Mouse (Mus musculus) spleen, postnatal 36 days (tissue): ENCODE data around the gene Actn3.
"Not testable (repeated sequence)": the region's sequence is repeated elsewhere in the genome, so short reads cannot be mapped to it uniquely, and the experiment has no call there.

ENCODE experiments used
- DNase-seq, 2 experiments: peaks; one replicate each; pipeline ENCODE4 v3.0.0; 2022; ENCODE audit warnings: low spot score in 2 of 2, mixed read lengths in 1 of 2

The Actn3 gene

DNA sequence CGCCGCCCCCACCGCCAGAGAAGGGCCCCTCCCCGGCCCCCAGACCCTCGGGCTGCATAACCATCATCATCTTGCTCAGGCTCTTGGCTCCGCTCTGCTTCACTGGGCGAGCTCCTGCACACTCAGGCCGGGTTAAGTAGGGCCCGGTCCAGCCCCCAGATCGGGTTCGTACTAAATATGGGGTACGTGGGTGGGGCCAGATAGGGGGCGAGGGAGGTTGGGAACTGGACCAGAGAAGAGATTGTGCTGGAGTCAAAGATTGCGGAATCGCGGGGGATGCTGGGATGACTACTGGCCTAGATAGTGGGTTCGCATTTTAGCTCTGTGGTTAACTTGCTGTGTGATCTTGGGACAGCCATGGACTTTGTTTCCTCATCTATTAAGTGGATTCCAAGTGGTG is at the start of gene Actn3:
Actn3 (minus strand) TSS at position 125 of the 400 bp plus-strand sequence.
- DNase-seq = no peak

- DNase-seq = no peak
Observed at GRCm38 (mm10) chr19:4925121-4925860, 47.6 kb upstream of the Actn3 start.

GRCm38 (mm10) chr19:4919652-4920051 is 41.9 kb upstream of the Actn3 start:
- no peak for DNase-seq

DNA sequence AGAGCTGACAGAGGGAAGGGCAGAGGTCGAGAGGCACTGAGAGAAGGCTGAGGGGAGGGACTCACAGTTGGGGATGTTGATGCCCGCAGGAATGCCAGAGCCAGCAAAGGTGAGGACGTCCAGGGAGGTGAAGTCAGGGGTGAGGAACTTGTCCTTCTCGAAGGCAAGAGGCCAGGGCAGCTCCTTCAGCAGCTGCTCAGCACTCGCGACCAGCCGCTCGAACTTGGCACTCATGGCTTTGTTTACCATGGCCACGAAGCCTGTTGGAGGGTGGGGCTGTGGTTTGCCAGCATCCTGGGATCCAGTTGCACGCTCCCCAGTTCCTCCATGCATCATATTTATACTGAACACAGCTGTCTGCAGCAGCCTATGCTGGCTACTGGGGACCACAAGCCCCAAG is 39.1 kb upstream of the Actn3 start:
- no peak for DNase-seq

- DNase-seq = no peak
Observed at GRCm38 (mm10) chr19:4915924-4916603, 38.4 kb upstream of the Actn3 start.

DNA sequence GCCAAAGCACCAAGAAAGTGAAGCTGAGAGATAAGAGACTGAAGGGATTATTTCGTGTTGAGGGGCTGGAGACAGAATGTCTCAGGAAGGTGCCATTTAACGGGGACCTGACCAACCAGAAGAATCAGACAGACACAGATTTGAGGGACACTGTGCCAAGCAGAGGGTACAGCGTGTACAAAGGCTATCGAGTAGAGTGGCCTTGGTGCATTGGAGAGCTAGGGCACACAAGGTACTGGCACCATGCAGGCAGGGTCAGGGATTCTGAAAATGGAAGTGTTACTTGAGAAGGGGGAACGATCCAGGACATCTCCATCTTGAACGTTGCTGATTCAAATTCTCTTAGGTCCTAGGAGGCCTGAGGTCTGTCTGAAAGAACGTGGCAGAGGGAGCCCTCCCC is 31.7 kb upstream of the Actn3 start:
- no peak for DNase-seq

GRCm38 (mm10) chr19:4908107-4908506 is 30.4 kb upstream of the Actn3 start:
- peak in 1 of 2 experiments; percentile 16 for DNase-seq

DNA sequence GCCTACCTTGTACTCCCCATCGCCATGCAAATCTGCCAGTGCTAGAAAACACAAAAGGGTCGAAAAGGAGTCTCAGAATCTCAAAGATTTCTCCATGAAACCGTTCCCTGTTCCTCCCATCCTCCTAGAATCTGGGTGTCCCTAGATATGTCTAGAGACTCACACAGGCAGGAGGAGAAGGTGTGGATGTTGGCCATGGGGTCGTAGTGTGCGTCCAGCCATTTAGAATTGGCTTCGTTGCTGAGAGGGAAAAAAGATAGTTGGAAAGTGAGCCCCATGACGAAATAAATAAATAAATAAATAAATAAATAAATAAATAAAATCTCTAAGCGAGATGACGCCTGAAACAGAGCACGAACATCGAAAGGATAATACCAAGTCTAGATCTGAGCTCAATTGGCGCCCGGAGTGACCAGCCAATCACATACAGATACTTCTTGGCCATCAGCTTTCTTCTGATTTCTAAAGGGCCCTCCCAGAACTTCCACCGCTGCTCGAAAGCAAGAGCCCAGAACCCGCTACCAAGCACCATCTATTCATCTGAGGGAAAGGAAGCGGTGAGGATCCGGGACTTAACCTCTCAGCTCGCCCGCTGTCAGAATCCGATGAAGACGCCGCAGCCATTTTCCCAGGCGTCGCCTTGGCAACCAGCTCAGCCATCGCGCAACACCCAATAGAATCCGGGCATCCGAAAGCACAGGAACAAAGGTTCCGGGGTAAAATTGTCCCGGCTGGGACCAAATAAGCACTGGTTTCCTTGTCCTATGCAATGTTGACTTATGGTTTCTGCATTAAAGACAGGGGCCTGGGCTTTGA is 28.5 kb upstream of the Actn3 start, which contains the start of gene Bbs1:
Bbs1 (minus strand) TSS at position 650 of the 816 bp plus-strand sequence.
- peak; percentile 52 to 68 for DNase-seq

DNA sequence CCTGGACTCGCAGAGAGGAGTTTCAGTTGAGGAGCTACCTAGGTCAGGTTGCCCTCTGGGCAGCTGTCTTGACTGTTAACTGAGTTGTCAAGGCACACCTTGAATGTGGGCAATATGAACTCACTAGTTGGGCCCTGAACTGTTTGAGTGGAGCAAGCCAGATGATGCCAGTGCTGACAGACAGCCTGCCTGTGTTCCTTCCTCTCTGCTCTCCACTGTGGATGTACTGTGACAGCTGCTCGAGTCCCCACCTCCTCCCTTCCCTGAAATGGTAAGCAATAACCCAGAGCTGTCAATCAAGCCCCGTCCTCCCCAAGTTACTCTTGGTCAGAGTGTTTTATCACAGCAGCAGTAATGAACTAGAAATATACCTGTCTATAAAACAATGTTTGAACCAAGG is 22.2 kb upstream of the Actn3 start:
- no peak for DNase-seq

DNA sequence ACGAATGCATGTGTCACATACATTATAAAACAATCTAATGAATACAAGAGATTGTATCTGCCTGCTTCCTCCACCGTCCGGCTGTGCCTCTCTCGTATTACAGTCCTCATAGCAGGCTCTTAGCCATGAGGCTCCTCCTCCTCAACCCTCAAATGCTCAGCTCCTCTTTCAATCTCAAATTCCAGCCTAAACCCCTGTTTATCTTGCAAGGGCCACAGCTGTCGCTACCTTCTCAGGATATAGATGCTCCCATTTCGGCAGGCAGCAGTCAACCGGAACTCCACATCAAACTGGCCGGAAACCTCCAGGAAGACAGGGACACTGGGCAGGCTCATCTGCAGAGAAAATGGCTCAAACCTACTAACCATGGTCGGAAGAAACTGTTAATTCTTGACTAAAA is 21.3 kb upstream of the Actn3 start:
- no peak for DNase-seq

DNA sequence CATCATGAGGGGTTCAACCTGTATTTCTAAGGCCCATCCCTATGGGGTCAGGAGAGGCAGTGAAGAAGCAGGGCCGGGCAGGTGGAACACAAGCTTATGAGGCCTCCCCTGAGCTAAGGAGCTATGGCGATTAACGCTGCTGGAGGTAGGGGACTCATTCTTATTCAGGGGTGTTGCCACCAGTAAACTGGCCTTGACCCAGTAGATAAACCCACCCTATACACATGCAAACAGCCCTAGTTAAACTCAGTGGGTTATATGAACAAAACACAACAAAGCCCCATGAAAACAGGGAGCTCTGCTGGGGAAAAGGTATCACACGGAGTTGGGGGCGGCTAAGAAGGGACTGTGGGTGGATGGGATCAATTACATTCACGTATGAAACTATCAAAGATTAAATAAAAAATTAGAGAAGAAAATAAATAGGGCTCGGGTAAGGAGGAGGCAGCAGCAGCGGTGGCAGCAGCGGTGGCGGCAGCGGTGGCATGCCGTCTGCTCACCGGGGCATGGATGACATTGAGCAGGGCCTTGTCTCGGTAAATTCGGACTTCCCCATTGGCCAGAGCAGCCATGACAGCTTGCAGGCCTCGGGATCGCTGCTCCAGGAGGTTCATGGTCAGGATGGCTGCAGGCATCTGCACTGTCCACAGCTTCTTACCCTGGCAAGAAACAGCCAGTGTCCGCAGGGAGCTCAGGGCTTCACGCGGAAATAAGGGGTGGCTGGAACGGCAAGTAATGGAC is 19.2 kb upstream of the Actn3 start:
- DNase-seq = no peak

DNA sequence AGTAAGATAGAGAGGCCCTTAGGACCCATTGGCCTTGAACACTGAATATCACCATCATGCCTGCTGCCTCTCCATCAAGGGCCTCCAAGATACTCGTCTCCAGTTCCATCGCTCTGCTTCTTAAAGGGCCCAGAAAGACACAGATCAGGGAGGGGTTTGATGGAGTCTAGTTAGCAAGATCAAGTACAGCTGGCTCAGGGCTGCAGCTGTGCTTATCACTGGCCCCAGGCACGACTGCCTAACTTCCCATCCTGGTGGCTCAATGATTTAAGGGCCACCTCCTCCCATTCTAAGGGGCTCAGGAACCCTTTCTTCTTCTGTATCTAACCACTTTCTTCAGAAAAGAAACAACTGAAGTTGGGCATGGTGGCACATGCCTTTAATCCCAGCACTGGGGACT is 14.1 kb upstream of the Actn3 start:
- peak; percentile 30 to 31 for DNase-seq

- no peak for DNase-seq
Observed at GRCm38 (mm10) chr19:4889791-4890190, 12.1 kb upstream of the Actn3 start.

DNA sequence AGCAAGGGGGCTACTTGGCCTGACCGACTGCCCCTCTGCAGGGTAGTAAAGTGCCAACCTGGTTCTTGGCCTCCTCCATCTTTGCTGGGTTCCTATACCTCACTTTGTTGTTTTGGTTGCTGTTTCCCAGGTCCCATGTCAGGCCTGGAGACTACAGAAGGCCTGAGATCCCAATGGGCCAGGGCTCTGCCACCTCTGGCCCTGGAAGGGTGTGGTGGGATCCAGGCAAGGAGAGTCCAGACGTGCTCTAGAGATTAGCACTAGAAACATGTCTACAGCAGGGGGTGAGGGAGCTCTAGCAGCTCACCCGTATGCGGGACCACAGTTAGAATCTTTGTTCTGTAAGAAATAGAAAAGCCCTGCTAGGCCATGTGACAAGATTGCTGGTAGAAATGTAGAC is 6.3 kb upstream of the Actn3 start:
- DNase-seq = no peak

GRCm38 (mm10) chr19:4879324-4879703 is 1.6 kb upstream of the Actn3 start:
- no peak for DNase-seq

DNA sequence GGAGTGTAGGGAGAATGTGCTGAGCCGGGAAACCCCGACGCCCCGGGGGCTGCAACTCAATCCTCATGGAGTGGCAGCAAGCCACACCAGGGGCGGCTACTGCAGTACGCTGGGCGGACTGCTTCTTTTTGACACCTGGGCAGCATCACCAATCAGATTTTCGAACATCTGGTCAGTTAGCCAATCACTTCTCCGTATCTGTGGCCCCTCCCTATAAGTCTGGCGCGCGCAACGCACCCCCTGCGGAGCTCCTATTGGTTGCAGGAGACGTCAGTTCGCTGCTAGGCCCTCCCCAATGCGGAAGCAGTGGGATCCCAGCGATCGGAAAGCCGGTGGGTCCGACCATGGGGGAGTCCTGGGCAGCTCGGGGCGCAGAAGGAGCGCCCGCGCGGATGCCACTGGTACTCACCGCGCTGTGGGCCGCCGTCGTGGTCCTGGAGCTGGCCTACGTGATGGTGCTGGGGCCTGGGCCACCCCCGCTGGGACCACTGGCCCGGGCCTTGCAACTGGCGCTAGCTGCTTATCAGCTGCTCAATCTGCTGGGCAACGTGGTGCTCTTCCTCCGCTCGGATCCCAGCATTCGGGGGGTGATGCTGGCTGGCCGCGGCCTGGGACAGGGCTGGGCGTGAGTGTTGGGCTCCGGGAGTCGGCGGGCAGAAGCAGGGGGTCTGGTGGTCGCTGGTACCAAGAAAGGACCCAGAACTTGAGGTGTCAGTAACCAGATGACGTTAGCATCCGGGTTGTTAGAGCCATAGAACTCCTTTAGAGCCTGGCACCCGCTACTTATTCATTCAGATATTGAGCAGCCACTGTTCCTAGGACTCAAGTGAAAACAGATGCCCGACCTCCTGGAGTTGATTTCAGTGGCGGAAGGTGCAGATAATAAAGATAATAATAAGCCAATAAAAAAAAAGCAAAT is 955 bp upstream of the Actn3 start, which contains the start of gene Zdhhc24:
Zdhhc24 (plus strand) TSS at position 264 of the 919 bp plus-strand sequence.
- DNase-seq = peak; percentile 94 to 95

DNA sequence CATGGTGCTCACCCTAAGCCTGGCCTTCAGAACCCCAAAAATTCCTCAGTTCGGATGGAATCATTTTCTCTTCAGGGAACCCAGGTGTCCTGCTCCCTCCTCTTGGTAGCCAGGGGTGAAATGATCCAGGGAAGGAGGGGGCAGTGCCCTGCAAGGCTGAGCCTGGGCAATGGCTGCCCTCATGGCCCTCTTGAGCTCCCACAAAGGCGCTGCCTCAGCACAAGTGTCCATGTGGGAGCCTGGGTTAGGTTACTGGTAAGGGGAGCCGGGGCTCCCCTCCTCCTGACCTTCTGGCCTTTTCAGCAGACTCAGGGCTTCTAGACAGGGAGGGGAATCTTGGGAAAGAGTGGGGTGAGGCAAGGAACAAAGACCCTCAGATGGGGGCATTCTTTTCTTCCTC is 954 bp downstream of the Actn3 start:
- no peak for DNase-seq

GRCm38 (mm10) chr19:4876241-4876640 is 1.5 kb downstream of the Actn3 start:
- no peak for DNase-seq

GRCm38 (mm10) chr19:4874613-4875012 is 3.1 kb downstream of the Actn3 start:
- DNase-seq = not testable (repeated sequence)

GRCm38 (mm10) chr19:4865147-4865546 is 12.6 kb downstream of the Actn3 start:
- no peak for DNase-seq

DNA sequence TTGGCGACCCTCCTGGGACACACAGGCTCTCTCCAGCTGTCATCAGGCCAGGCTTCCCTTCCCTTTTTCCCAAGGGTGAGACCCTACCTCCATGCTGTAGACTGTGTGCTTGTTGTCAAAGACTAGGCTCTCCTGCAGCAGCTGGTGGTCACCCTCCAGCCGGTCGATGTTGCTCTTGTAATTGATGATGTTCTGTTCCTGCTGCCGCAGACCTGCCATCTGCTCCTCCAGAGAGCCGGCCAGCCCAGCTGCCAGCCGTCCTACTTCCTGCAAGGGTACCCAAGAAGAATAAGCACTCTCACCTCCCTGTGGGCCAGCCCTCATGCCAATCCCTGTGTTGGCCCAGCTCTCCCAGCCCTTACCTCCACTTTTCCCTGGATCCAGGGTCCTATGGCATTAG is 14.7 kb downstream of the Actn3 start:
- DNase-seq = no peak
